Mouse (Mus musculus) testis, adult 2 months (tissue): ENCODE data around the gene Iars2.

Experiments
- CTCF ChIP-seq: fragments of 200-500 bp; IDR thresholded peaks from 2 replicates; pipeline ENCODE4 v1.5.1; 2012; ENCODE audit warnings: low read depth, mild to moderate bottlenecking, inconsistent platforms, low read length, moderate library complexity; ENCODE audit not compliant: control insufficient read depth, insufficient read depth, insufficient replicate concordance
- POLR2A ChIP-seq: fragments of 200-500 bp; IDR thresholded peaks from 2 replicates; pipeline ENCODE4 v1.6.1; 2012; ENCODE audit warnings: low read depth, mild to moderate bottlenecking, inconsistent platforms, low read length, moderate library complexity; ENCODE audit not compliant: control insufficient read depth

DNA sequence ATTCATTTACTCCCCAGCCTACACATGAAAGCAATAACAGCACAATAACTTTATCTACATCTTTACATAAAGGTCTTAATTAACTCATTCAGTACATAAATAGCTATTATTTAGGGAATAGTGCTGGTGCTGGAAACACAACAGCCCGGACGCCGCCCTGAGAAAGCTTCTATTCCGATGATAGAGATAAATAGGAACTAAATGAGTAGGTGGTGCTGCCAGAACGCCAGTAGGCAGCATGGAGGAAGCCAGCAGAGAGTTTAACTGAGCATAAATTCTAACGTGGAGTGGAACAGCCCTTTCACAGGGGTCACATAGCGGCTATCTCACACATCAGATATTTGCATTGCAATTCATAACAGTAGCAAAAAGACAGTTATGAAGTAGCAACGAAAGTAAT, 86.2 kb downstream of the Iars2 start:
- TF ChIP-seq CTCF (no peak), POLR2A (no peak)
